Mouse (Mus musculus): Measurements from ENCODE around the gene Spats2l. TPM values are rescaled to one million over a fixed set of nuclear protein-coding genes. Genes with fewer than 3 reads are reported as not detected.
A peak's percentile ranks its signal among the peaks of the same experiment; 100 is the strongest.

Spats2l gene
- total and polyA plus RNA-seq, 2 experiments from 2014 or later, result 35.8 to 52.3 TPM

GRCm38 (mm10) chr1:57953586-57954375 lies 179.8 kb downstream of the Spats2l start:
- no peak for TF ChIP-seq CTCF (IDR thresholded peaks at IDR 0.05; ENCODE audit: low read depth)
- WGBS, result 84% methylated on average over 16 of the region's 16 CpGs
- H3K4me1 ChIP-seq (ENCODE audit: insufficient read depth), result no peaks in the 10 kb centered on the region
- H3K27me3 ChIP-seq (ENCODE audit: insufficient read depth, low read length), result no peaks in the 10 kb centered on the region
- H3K4me2 ChIP-seq (ENCODE audit: low read depth), result no peak overlapping the region
- H3K4me3 ChIP-seq (ENCODE audit: low read depth, low read length), result no peak overlapping the region
- no peaks in the 10 kb centered on the region for H3K9me3 ChIP-seq (ENCODE audit: low read length)
- DNase-seq (no peak), ATAC-seq (no peak)
- no peak overlapping the region for H3K9ac ChIP-seq
- peaks cover 10% of the 10 kb centered on the region for H3K36me3 ChIP-seq (ENCODE audit: insufficient read depth)
- no peak overlapping the region for H3K27ac ChIP-seq (ENCODE audit: low read depth, low read length)

DNA sequence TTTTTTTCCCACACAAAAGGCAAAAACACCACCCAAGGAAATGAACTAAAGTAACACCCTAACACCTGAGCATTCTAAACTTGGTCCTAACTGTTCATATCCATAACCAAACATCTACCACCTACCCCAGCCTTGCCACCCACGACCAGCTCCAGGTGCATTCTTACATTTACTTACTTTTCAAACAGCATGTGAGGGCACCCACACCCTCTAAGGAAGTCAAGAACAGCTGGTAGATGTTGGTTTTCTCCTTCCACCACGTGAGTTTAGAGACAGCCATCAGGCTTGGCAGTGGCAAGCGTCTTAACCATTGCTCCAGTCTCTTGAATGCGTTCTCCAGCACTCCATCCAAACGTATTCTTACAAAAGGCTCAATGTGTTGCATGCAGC lies 180.4 kb downstream of the Spats2l start:
- no peak overlapping the region for H3K27ac ChIP-seq (ENCODE audit: low read depth, low read length)
- no peak overlapping the region for H3K4me2 ChIP-seq (ENCODE audit: low read depth)
- H3K4me3 ChIP-seq (ENCODE audit: low read depth, low read length), result no peak overlapping the region
- no peak overlapping the region for H3K9ac ChIP-seq
- H3K36me3 ChIP-seq (ENCODE audit: insufficient read depth), result peaks cover 16% of the 10 kb centered on the region
- H3K9me3 ChIP-seq (ENCODE audit: low read length), result no peaks in the 10 kb centered on the region
- ATAC-seq, result no peak
- 88% methylated on average over 5 of the region's 5 CpGs for WGBS
- H3K27me3 ChIP-seq (ENCODE audit: insufficient read depth, low read length), result no peaks in the 10 kb centered on the region
- H3K4me1 ChIP-seq (ENCODE audit: insufficient read depth), result no peaks in the 10 kb centered on the region
- DNase-seq, result no peak
- TF ChIP-seq CTCF (IDR thresholded peaks at IDR 0.05; ENCODE audit: low read depth), result no peak

DNA sequence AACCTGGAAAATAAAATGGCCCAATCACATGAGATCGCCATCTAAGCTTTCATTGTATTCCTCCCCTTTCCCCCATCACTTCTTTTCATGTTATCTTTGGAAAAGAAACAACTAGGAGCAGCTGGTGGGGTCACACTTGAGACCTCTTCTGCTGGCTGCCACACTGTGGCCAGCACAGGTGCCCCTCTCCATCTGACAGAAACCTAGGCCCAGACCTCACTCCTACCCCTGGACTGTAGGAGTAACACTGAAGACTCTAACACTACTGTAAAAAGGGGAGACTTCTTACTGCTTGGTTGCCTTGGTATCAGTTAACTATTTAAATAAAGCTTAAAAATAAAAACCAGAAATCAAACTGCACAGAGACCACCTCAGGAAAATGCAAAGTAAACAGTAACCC lies 181.8 kb downstream of the Spats2l start:
- no peak for TF ChIP-seq CTCF (IDR thresholded peaks at IDR 0.05; ENCODE audit: low read depth)
- no peak for ATAC-seq

DNA sequence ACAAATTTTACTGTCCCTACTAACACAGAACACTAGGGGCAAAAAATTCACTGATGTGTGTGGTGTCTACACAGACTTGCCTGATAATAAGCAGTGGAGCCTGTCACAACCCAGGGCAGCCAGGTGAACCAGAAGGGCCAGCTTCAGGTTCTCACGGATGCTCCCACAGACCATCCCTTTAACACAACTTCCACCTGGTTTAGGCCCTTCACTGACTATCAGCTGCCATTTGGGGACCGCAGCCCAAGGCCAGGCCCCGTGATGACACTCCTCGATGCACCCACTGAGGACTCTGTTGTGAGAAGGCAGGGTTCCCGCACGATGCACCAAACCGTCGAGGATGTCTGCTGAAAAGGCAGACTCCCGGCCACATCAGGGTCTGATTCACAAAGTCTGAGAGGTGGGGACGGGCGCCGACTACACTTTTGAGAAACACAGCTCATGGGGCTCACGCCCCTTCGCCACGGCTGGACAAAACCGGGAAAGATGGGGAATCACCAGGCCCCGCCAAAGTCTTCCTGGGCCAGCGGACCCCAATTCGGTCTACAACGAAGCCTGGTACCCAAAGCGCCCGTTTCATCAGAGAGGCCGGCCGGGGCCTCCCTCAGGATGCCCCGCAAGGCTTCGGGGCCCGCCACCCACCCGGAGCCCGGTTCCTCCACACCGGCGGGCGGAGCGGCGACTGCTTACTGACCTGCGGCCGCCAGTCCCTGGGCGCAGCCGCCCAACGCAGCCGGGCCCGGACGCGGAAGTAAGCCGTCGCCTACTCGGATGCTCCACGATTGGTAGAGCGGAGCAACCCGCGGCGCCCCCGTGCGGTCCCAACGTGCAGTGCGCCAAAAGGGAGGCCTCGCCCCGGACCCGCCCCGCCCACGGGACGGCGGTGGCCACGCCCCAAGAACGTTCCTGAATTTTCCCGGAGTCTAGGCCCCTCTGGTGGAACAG lies 195.6 kb downstream of the Spats2l start:
- Histone ChIP-seq H3K36me3 (ENCODE audit: insufficient read depth) (peaks cover 9% of the 10 kb centered on the region; the same call in 1 of the 2 replicates), H3K27ac (ENCODE audit: low read depth, low read length) (peak overlapping the region; percentile 84), H3K4me2 (ENCODE audit: low read depth) (peak overlapping the region; percentile 69), H3K27me3 (ENCODE audit: insufficient read depth, low read length) (no peaks in the 10 kb centered on the region), H3K9me3 (ENCODE audit: low read length) (no peaks in the 10 kb centered on the region), H3K4me3 (ENCODE audit: low read depth, low read length) (peak overlapping the region; percentile 91), H3K9ac (peak overlapping the region; percentile 91), H3K4me1 (ENCODE audit: insufficient read depth) (peaks cover 8% of the 10 kb centered on the region; the same call in 1 of the 2 replicates)
- under 1% methylated on average over 64 of the region's 65 CpGs for WGBS
- DNase-seq, result peak; percentile 96
- peak; percentile 92 for TF ChIP-seq CTCF (IDR thresholded peaks at IDR 0.05; ENCODE audit: low read depth)
- peak; percentile 98 for ATAC-seq

More for the DNA sequence above, 181.8 kb downstream of the Spats2l start:
- 93% methylated on average over 1 of the region's 1 CpGs for WGBS
- Histone ChIP-seq H3K9me3 (ENCODE audit: low read length) (no peaks in the 10 kb centered on the region), H3K9ac (no peak overlapping the region), H3K4me3 (ENCODE audit: low read depth, low read length) (no peak overlapping the region), H3K27ac (ENCODE audit: low read depth, low read length) (no peak overlapping the region), H3K27me3 (ENCODE audit: insufficient read depth, low read length) (no peaks in the 10 kb centered on the region), H3K4me2 (ENCODE audit: low read depth) (no peak overlapping the region), H3K4me1 (ENCODE audit: insufficient read depth) (no peaks in the 10 kb centered on the region), H3K36me3 (ENCODE audit: insufficient read depth) (peaks cover 21% of the 10 kb centered on the region)
- DNase-seq, result no peak

DNA sequence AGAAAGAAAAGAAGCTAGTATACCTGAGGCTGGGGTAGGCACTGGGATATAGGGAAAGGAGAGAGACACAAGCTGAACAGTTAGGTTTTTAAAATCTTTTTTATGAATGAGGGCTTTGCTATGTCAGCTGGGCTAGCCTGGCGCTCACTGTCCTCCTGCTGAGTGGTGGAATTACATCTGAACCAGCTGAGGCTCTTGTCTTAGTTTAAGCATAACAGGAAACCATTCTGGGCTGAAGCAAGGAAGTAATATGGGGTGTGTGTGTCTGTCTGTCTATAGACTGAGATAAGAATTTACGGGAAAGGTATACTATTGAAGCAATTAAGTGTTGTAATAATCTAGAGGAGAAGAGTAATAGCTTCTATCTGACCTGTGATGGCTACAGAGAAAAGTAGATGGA lies 197.6 kb downstream of the Spats2l start:
- Histone ChIP-seq H3K27ac (ENCODE audit: low read depth, low read length) (no peak overlapping the region), H3K27me3 (ENCODE audit: insufficient read depth, low read length) (no peaks in the 10 kb centered on the region), H3K4me2 (ENCODE audit: low read depth) (no peak overlapping the region), H3K4me1 (ENCODE audit: insufficient read depth) (peaks cover 8% of the 10 kb centered on the region; the same call in 1 of the 2 replicates), H3K9me3 (ENCODE audit: low read length) (no peaks in the 10 kb centered on the region), H3K4me3 (ENCODE audit: low read depth, low read length) (no peak overlapping the region), H3K36me3 (ENCODE audit: insufficient read depth) (0 out of 2 replicates have a peak, but pooled peaks cover 1% of the 10 kb centered on the region), H3K9ac (no peak overlapping the region)
- 92% methylated on average over 2 of the region's 2 CpGs for WGBS
- ATAC-seq (no peak), DNase-seq (no peak)
- no peak for TF ChIP-seq CTCF (IDR thresholded peaks at IDR 0.05; ENCODE audit: low read depth)

GRCm38 (mm10) chr1:57976860-57977259 lies 202.9 kb downstream of the Spats2l start:
- DNase-seq (no peak), ATAC-seq (no peak)
- H3K9me3 ChIP-seq (ENCODE audit: low read length), result no peaks in the 10 kb centered on the region
- H3K4me2 ChIP-seq (ENCODE audit: low read depth), result no peak overlapping the region
- H3K9ac ChIP-seq, result no peak overlapping the region
- no peak overlapping the region for H3K27ac ChIP-seq (ENCODE audit: low read depth, low read length)
- TF ChIP-seq CTCF (IDR thresholded peaks at IDR 0.05; ENCODE audit: low read depth), result no peak
- 95% methylated on average over 3 of the region's 3 CpGs for WGBS
- H3K4me3 ChIP-seq (ENCODE audit: low read depth, low read length), result no peak overlapping the region
- no peaks in the 10 kb centered on the region for H3K27me3 ChIP-seq (ENCODE audit: insufficient read depth, low read length)
- no peaks in the 10 kb centered on the region for H3K36me3 ChIP-seq (ENCODE audit: insufficient read depth)
- H3K4me1 ChIP-seq (ENCODE audit: insufficient read depth), result no peaks in the 10 kb centered on the region

All from forebrain, postnatal 0 days (tissue).